Mouse (Mus musculus) right cerebral cortex, adult 18-20 months (tissue): ENCODE measurements around the gene Inpp5f.
"Not testable (repeated sequence)": the region's sequence is repeated elsewhere in the genome, so short reads cannot be mapped to it uniquely, and the experiment has no call there.

Source experiments
- DNase-seq: peaks from one replicate; pipeline ENCODE4 v3.0.0; 2022; ENCODE audit warnings: mixed read lengths

Gene Inpp5f

GRCm38 (mm10) chr7:128596274-128596673 is 14.9 kb upstream of the Inpp5f start:
- no peak for DNase-seq

GRCm38 (mm10) chr7:128599072-128599471 is 12.1 kb upstream of the Inpp5f start:
- no peak for DNase-seq

GRCm38 (mm10) chr7:128601826-128602225 is 9.3 kb upstream of the Inpp5f start:
- no peak for DNase-seq

- DNase-seq = not testable (repeated sequence)
Measured at GRCm38 (mm10) chr7:128609936-128610335, 1.2 kb upstream of the Inpp5f start.

GRCm38 (mm10) chr7:128610490-128610889 is 638 bp upstream of the Inpp5f start:
- no peak for DNase-seq

- no peak for DNase-seq
Measured at GRCm38 (mm10) chr7:128611799-128612411, 777 bp downstream of the Inpp5f start.

GRCm38 (mm10) chr7:128612521-128613181 is 1.5 kb downstream of the Inpp5f start:
- DNase-seq = no peak

- DNase-seq = no peak
Measured at GRCm38 (mm10) chr7:128613578-128613977, 2.5 kb downstream of the Inpp5f start.

GRCm38 (mm10) chr7:128617587-128617986 is 6.5 kb downstream of the Inpp5f start:
- DNase-seq = no peak

- no peak for DNase-seq
Measured at GRCm38 (mm10) chr7:128620178-128620577, 9.1 kb downstream of the Inpp5f start.

- peak; percentile 64 for DNase-seq
Measured at GRCm38 (mm10) chr7:128622266-128622961, 11.3 kb downstream of the Inpp5f start.

- no peak for DNase-seq
Measured at GRCm38 (mm10) chr7:128622994-128623393, 11.9 kb downstream of the Inpp5f start.

GRCm38 (mm10) chr7:128625382-128625781 is 14.3 kb downstream of the Inpp5f start:
- no peak for DNase-seq

- DNase-seq = no peak
Measured at GRCm38 (mm10) chr7:128626601-128627000, 15.5 kb downstream of the Inpp5f start.

GRCm38 (mm10) chr7:128627251-128627650 is 16.1 kb downstream of the Inpp5f start:
- DNase-seq = no peak

GRCm38 (mm10) chr7:128627723-128628122 is 16.6 kb downstream of the Inpp5f start:
- no peak for DNase-seq

- DNase-seq = no peak
Measured at GRCm38 (mm10) chr7:128633156-128633555, 22.0 kb downstream of the Inpp5f start.

- DNase-seq = no peak
Measured at GRCm38 (mm10) chr7:128639925-128640485, 28.9 kb downstream of the Inpp5f start.

GRCm38 (mm10) chr7:128641571-128641970 is 30.4 kb downstream of the Inpp5f start:
- peak; percentile 15 for DNase-seq

GRCm38 (mm10) chr7:128642386-128642785 is 31.3 kb downstream of the Inpp5f start:
- DNase-seq = no peak

- DNase-seq = no peak
Measured at GRCm38 (mm10) chr7:128656970-128657369, 45.8 kb downstream of the Inpp5f start.

GRCm38 (mm10) chr7:128663906-128664305 is 52.8 kb downstream of the Inpp5f start:
- DNase-seq = no peak

GRCm38 (mm10) chr7:128664861-128665377 is 53.8 kb downstream of the Inpp5f start:
- DNase-seq = no peak
